Mouse (Mus musculus) hematopoietic stem cell, adult 5-6 weeks (primary cell): Measurements from ENCODE around the gene Phactr1. TPM values are rescaled to one million over a fixed set of nuclear protein-coding genes. Genes with fewer than 3 reads are reported as not detected.

ENCODE experiments used
- ATAC-seq, 2 experiments: fragments of 125-278 bp in 1 of 2; replicated peaks in 1 of 2; 2 replicates each; pipeline ENCODE4 v1.8.0; 2016 to 2017; ENCODE audit warnings: inconsistent platforms in 2 of 2, mild to moderate bottlenecking in 2 of 2, moderate number of reproducible peaks in 2 of 2, low read depth in 1 of 2, moderate TSS enrichment in 1 of 2; ENCODE audit not compliant: low FRiP score in 2 of 2, poor library complexity in 2 of 2, severe bottlenecking in 2 of 2, insufficient read depth in 1 of 2, low TSS enrichment in 1 of 2
- total RNA-seq: library from RNA; stranded (forward); fragments of 172-1452, 232-1000 nt; gene quantifications from 2 replicates; pipeline ENCODE4 v1.2.3, GENCODE M21; 2017

Phactr1 gene
- total RNA-seq, 1 experiment from 2014 or later, result 1.0 TPM

DNA sequence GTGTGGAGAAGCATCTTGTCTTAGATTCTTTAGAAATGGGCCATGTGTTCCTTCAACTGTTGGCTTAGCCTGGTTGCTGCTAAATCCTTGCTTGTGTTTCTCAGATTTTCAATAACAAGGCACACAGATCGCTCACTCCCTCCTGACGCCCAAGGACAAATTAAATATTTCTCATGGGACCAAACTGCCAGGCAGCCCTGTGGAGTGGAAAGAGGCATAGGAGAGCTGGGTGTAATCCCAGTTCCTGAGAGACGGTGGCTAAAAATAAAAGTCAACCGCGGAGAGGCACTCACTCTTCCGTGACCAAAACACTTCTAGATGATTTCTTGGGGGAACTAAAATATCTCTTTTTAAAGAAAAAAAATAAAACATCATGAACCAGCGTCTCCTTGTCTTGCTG lies 143.5 kb downstream of the Phactr1 start:
- ATAC-seq, result no peak

DNA sequence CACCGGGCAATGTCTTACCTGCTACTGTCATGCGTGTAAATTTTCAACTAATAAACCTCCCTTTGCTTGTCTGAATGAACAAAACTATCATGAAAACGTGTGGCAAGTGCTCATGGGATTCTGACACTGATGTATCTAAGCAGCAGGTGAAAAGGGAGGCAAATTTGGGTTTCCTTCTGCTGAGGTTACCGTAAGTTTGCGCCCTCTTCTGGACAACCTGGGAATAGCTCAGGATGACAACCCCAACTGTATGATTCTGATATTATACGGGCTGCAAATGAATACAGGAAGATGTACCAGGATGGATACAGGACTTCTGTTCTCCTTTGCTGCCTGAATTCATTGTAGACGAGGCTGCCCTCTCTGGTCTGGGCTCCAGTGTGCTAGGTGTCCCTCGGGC lies 146.2 kb downstream of the Phactr1 start:
- ATAC-seq, result no peak

DNA sequence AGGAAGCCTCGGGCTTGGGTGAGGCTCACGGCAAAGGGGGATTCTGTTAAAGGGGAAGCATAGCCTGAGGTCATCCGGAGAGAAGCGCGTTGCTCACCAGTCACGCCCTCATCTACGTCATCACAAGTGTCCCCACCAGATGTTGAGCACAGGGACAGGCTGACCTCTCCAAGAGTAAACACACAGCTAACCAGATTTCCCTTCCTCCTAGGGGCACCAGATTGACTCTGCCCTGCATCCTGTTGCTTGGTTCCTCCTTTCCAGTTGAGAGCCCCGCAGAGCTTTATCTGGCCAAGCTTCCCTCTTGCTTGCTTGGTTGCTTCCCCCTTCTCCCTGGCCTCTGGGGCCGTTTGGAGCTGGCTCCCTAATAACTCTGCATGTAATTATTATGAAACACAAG lies 148.6 kb downstream of the Phactr1 start:
- ATAC-seq, result peak; percentile 79 to 86

DNA sequence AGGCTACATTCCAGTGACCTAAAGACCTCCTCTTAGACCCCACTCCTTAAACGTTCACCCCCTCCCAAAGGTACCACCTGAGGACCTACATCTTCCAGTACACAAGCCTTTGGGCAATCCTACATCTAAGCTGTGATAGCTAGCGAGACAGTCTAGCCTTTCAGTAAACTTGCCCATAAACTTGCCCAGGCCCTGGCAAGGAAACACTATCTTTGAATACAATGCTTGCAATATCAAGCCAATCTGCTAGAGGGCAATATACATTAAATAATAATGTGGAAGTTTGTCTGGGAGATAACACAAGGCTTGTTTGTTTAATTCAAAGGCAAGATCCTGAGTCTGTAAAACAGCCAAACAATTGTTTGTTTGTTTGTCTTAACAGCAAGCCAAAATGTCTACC lies 155.0 kb downstream of the Phactr1 start:
- ATAC-seq, result no peak

DNA sequence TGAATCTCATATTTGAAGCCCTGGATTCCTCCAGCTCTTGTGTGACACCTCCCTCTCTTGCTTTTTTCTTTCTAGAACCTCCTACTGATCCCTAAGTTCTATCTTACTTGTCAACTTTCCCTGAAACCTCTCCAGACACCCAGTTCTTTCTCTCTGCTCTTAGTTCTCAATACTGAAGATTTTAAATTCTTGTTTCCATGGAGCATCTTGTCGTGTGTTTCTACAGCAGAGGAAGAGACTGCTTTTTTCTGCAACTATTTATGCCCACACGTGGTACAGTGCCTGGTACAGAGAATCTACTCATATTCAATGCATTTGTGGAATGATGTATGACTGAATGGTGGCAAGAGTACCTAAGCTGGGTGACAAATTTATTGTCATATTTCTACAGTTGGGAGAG lies 158.9 kb downstream of the Phactr1 start:
- ATAC-seq, result no peak

DNA sequence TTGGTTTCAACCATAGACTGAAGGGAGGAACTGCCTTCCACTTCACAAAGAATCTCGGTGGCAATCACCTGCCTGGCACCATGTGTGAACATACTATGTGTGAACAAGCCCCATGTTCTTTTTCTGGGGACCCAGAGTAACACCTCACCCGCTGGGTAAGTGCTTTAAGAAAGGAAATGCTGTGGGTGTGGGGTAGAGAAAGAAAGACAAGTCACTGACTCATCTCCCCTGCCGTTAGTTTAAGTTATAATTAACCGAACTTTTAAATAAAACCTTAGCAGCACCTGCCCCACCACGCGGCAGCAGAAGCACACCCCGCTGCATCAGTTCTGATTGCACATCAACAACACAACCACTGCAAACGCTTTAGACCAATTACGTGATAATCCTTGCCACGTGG lies 171.7 kb downstream of the Phactr1 start:
- no peak for ATAC-seq

DNA sequence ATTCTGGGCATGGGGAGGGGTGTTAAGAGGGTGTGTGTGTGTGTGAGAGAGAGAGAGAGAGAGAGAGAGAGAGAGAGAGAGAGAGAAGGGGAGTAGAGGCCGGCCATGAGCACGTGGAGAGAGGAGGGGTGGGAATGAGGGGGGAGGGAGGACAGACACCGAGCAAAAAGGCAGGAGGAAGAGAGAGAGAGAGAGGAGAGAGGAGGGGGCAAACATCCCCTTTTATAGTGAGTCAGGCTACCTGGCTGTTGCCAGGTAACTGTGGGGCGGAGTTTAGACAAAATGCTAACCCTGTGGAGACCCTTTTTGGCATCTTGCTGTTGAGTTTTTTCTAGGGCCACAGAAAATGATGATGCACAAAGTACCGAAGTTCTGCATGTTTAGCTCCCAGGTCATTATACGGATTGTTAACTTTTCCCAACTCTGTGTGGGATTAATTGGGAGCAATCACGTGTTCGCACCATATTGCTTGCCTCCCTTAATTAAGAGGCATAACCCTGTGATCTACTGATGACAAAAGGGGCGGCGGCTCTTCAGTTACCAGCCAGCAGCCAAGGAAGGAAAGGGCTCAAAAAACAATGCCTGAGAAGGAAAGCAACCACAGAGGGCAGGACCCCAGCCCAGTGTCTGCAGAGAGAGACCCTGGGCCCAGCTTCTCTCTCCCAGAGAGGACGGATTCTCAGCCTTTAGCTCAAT lies 173.6 kb downstream of the Phactr1 start:
- ATAC-seq, result no peak

DNA sequence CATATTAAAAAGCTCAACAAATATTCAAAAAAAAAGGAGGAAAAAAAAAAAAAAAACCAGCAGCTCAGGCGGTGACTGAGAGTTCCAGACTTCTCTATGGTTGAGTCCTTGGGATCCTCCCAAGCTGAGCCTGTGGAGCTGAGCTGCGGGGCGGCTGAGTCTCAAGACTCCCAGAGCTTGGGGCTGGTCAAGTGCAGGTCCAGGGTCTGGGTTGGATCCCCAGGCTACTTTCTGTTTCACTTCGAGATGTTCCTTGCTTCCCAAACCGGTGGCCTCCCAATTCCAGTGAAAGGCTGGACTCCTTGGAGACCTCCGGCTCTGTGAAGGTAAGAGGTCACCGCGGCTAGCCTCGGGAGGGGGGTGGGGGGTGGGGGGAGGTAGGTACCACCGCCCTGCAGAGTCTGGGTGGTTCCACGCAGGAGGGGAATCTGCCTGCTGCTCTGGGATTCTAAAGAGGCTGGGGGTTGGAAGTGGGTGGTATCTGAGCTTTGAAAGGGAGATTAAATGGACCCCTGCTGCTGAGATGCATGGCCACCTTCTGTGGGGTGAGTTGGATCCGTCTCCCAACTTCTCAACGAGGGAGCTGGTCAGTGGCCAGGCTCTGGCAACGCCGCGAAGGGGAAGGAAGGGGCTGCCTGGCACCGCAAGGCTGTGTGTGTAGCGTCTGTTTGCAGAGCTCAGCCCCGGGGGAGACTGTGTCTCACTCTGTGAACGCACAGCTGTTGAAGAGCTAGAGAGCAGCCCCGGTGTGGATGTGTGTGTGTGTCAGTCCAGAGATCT lies 185.9 kb downstream of the Phactr1 start:
- peak; percentile 87 to 90 for ATAC-seq

DNA sequence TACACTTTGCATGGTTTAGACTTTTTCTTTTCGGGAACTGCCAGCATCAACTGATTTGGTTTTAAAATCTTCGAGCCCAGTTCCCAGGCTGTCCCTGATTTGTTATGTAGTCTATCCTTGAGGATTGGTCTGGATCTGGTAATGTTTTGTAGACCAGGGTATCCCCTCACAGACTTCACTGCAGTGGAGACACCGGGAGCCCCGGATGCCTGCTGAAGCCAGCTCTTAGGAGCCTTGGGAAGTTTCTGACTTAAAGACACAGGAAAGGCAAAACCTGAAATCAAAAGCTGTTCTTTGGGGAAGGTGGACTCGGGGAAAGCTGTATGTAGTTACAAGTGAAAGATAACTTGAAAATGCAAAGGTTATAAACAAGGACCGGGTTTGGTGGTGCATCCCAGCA lies 186.6 kb downstream of the Phactr1 start:
- 0 out of 4 replicates have a peak, but pooled peaks of 1 of the 2 experiments have one; percentile 13 for ATAC-seq

DNA sequence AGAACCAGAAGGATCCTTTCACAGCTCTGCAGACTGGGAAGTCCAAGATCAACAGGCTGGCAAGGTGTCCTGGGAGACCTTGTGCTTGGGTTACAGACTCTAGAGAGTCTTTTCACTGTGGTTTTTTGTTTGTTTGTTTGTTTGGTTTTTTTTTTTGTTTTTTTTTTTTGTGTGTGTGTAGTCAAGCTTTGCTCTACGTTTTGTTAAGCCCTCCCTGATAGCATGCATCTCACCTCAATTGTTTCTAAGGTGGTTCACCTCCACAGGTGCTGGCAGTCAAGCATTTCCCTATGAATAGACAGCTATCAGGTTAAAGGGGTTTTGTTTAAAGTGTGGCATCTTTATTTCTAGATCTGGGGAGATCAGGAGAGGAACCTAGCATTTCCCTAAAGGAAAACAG lies 191.7 kb downstream of the Phactr1 start:
- no peak for ATAC-seq

DNA sequence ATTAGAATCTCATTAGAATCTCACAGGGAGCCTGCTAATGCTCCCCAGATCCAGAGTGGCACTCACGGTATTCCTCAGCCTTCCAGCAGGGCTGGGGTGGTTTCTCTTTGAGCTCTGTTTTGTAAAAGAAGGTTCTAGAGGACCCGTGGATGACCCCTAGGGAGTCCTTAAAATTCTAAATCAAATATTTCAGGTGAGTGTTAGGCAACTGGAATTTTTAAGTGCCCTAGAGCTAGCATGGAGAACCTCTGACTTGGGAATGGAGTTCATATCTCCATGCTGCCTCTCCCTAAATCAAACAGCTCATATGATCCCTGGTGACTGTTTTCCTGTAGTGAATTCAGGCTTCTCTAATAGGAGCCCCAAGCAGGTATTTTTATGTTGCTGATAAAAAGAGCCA lies 197.9 kb downstream of the Phactr1 start:
- no peak for ATAC-seq

DNA sequence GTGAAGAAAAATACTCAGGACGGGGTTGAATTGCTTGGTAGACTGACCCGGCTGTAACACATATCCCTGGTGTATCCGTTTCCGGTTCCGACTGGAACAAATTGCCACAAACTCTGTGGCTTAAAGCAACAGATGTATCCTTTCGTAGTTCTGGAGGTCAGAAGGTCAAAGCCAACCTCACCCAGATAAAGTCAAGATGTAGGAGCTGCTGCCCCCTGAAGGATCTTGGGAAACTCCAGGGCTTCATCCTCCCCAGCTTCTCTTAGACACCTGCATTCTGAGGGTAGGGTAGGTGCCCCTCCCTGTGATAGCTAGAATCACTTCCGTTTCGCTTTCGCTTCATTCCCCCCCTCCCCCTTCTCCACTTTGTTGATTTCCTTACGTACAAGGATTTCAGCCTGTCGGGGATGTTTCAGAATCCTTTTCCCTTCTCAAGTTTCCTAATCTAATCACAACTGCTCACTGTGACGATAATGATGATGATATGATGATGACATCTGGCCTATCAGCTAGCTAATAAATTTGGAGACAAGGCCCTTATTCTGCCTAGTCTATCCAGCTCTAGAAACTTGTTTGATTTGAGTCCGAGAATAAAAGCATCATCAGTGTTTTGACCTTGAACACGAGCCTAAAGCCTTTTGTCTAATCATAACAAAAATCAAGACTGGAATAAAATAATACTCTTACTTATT lies 203.8 kb downstream of the Phactr1 start:
- no peak for ATAC-seq

DNA sequence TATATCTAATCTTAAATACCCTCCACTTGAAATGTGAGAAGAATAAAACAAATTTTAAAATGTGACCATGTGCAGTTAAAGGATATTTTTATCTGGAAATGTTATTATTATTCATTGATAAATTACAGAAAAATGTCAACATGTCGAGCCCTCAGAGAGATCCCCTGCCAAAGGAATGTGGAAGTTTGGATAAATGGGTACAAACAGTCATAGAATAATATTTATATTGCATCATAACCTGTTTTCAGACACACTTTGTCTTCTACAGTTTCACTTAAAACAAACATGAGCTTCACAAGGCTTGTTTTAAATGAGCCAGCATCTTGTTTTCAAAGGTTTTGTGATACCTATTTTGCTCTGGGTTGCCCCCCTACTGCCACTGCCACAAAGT lies 204.3 kb downstream of the Phactr1 start:
- ATAC-seq, result no peak

DNA sequence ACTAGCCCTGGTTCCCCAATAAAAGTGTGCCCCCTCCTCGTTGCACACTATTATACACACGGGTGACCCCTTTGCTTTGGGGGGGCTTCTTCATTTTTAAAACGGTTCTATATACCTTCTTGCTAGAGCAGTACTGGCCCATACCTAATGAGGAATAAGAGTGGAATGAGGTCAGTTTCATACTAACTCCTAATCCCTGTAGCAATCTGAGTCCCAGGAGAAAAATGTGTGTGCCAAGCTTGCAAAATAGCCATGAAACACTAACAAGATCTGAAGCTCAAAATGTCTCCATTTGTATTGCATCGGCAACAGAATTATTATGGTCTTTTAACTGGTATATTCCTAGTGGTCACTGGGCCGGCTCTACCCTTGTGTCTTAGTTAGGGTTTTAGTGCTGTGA lies 207.3 kb downstream of the Phactr1 start:
- no peak for ATAC-seq

DNA sequence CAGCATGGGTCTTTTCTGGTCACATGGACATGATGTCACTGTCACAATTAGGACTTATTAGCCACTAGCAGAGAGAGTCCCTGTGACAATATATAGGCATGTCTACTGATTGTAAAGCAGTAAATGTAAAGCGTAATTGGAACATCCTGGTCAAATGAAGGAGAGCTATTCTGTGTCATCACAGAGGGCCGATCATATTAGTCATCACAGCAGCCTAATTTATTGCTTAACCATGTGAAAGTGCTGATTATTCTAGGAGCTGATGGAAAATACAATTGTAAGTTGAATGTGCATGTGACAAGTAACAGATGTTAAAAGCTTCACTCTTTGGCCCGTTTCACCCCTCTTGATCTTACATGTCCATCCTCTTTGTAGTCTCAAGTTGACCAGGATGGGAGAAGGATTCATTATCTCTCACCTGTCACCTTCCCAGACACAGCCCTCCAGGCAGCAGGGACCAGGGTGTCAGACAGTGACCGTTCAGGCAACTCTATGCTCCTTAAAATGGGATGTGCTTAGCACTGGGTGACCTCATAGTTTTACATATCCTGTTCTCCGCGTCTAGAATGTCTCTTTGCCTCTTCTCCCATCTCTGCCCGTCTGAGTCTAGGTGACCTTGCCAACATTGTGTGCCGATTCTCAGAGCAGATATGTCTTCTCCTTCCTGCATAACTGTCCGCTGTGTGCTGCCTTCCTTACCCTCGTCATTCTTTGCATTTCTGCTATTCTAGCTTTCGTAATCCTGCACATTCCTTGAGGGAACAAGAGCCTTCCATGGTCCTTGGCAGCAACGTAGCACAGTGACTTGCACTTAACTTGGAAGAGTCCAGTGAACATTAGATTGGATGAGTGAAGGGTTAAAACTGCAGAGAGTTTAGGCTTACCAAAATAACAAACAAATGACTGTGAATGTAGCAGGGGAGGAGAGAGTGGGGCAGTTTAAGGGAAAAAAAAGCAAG lies 209.4 kb downstream of the Phactr1 start:
- ATAC-seq, result no peak

DNA sequence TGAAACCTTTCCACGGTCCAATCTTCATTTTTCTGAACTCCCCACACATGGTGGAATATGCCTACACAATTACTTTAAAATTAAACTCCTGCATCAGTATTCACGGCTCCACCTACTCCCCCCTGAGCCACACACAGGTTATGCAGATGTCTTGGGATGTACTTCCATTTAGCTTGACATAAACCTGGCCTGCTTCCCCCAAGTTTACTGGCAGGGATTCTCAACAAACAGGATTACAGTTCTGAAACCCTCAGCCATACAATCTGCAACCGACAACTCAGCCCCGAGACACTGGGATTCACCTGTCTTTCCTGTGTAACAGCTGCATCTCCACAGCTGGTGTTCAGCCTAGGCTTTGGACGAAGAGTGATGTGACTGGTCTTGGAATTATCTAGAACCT lies 210.2 kb downstream of the Phactr1 start:
- ATAC-seq, result no peak

DNA sequence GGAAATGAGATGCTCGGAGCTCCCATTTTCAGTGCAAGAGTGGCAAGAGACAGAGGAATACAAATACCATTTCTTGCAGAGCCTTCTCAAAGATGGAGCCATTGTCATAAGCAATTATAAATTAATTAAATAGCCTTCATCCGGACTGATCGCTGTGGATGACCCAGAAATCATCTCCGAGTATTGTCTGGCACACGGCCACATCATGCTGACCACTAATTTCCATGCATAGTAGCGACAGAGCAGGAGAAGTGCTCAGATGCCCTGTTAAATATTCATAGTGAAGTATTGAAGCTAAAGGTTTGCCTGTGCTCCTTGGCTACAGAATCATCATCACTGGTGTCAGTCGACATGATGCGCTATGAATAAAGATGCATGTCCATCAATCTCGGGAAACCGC lies 213.6 kb downstream of the Phactr1 start:
- ATAC-seq, result no peak
